Mouse (Mus musculus) neural tube, embryonic 11.5 days (tissue): ENCODE measurements around the gene 4931414P19Rik. TPM values are rescaled to one million over a fixed set of nuclear protein-coding genes. Genes with fewer than 3 reads are reported as not detected.

Source experiments
- ATAC-seq: fragments of 200-750 bp; cut with Nextera tagmentation; 2 replicates; pipeline ENCODE4 v1.8.0; 2017; ENCODE audit warnings: moderate number of reproducible peaks, mild to moderate bottlenecking, moderate TSS enrichment, moderate library complexity; ENCODE audit not compliant: insufficient read depth, low FRiP score, low TSS enrichment
- DNase-seq: peaks from one replicate; pipeline ENCODE4 v3.0.0-alpha.2; 2015; ENCODE audit warnings: low spot score
- H3K27ac ChIP-seq: fragments of 300-500 bp; sonication (generic); 2 replicates; pipeline ENCODE4 v1.5.1; 2014; ENCODE audit warnings: low read depth, mild to moderate bottlenecking, low read length
- H3K27me3 ChIP-seq: fragments of 300-500 bp; sonication (generic); 2 replicates; pipeline ENCODE4 v1.6.1; 2014; ENCODE audit warnings: mild to moderate bottlenecking, low read length, mixed read lengths; ENCODE audit not compliant: control insufficient read depth, insufficient read depth
- H3K36me3 ChIP-seq: fragments of 300-500 bp; sonication (generic); 2 replicates; pipeline ENCODE4 v1.6.1; 2014; ENCODE audit warnings: mild to moderate bottlenecking, low read length, moderate library complexity, mixed read lengths; ENCODE audit not compliant: control insufficient read depth, insufficient read depth
- H3K4me1 ChIP-seq: fragments of 300-500 bp; sonication (generic); 2 replicates; pipeline ENCODE4 v1.6.1; 2014; ENCODE audit warnings: low read length, mixed read lengths; ENCODE audit not compliant: control insufficient read depth, insufficient read depth
- H3K4me2 ChIP-seq: fragments of 300-500 bp; sonication (generic); 2 replicates; pipeline ENCODE4 v1.6.1; 2014; ENCODE audit warnings: low read depth, mild to moderate bottlenecking, moderate library complexity
- H3K4me3 ChIP-seq: fragments of 300-500 bp; sonication (generic); 2 replicates; pipeline ENCODE4 v1.5.1; 2014; ENCODE audit warnings: low read depth, low read length
- H3K9ac ChIP-seq: fragments of 300-500 bp; sonication (generic); 2 replicates; pipeline ENCODE4 v1.6.1; 2014; ENCODE audit warnings: mild to moderate bottlenecking, low read length
- H3K9me3 ChIP-seq: fragments of 300-500 bp; sonication (generic); 2 replicates; pipeline ENCODE4 v1.6.1; 2016; ENCODE audit warnings: low read length; ENCODE audit not compliant: control insufficient read depth
- WGBS: fragments of 180-500 bp; shearing (Covaris S2); extraction: QIAGEN DNeasy Blood & Tissue Kit; methylation state at CpG from one replicate; pipeline ENCODE4 v1.1.7; 2014; 5-methylcytosine and 5-hydroxymethylcytosine counted together
- polyA plus RNA-seq: library from polyadenylated mRNA; unstranded; fragments of >200 nt; fragmentation: Nextera tagmentation; extraction: Ambion mirVana; gene quantifications from 2 replicates; pipeline ENCODE4 v1.2.1, GENCODE M21; 2014

The 4931414P19Rik gene
- polyA plus RNA-seq, 1 experiment from 2014 or later = 8.1 TPM

- WGBS = 89% methylated on average over 4 of the region's 4 CpGs
- Histone ChIP-seq H3K27me3 (no peaks in the 10 kb centered on the region), H3K4me2 (no peak overlapping the region), H3K27ac (no peak overlapping the region), H3K4me3 (no peak overlapping the region), H3K9ac (no peak overlapping the region), H3K36me3 (peaks cover 11% of the 10 kb centered on the region), H3K4me1 (no peaks in the 10 kb centered on the region), H3K9me3 (no peaks in the 10 kb centered on the region)
- DNase-seq (no peak), ATAC-seq (no peak)
These were observed 28.4 kb upstream of the 4931414P19Rik start for GRCm38 (mm10) chr14:54634182-54634581.

- H3K9me3 ChIP-seq = no peaks in the 10 kb centered on the region
- ATAC-seq = no peak
These were observed 26.5 kb upstream of the 4931414P19Rik start for GRCm38 (mm10) chr14:54632252-54632651.

GRCm38 (mm10) chr14:54631240-54631599, 25.4 kb upstream of the 4931414P19Rik start:
- H3K9ac ChIP-seq = no peak overlapping the region
- DNase-seq (no peak), ATAC-seq (no peak)
- no peaks in the 10 kb centered on the region for H3K27me3 ChIP-seq
- no peak overlapping the region for H3K27ac ChIP-seq
- H3K4me2 ChIP-seq = no peak overlapping the region
- H3K4me3 ChIP-seq = no peak overlapping the region
- WGBS = 72% methylated on average over 4 of the region's 4 CpGs
- H3K4me1 ChIP-seq = no peaks in the 10 kb centered on the region
- peaks cover 8% of the 10 kb centered on the region for H3K36me3 ChIP-seq
- no peaks in the 10 kb centered on the region for H3K9me3 ChIP-seq

More at GRCm38 (mm10) chr14:54632252-54632651, 26.5 kb upstream of the 4931414P19Rik start:
- H3K27ac ChIP-seq = no peak overlapping the region
- H3K4me1 ChIP-seq = no peaks in the 10 kb centered on the region
- no peak overlapping the region for H3K9ac ChIP-seq
- H3K27me3 ChIP-seq = no peaks in the 10 kb centered on the region
- H3K36me3 ChIP-seq = peaks cover 11% of the 10 kb centered on the region
- H3K4me3 ChIP-seq = no peak overlapping the region
- no peak overlapping the region for H3K4me2 ChIP-seq
- no peak for DNase-seq
- WGBS = 91% methylated on average over 22 of the region's 37 CpGs

GRCm38 (mm10) chr14:54630583-54631239, 24.9 kb upstream of the 4931414P19Rik start:
- Histone ChIP-seq H3K36me3 (peaks cover 8% of the 10 kb centered on the region), H3K4me3 (no peak overlapping the region), H3K27ac (no peak overlapping the region), H3K4me2 (no peak overlapping the region), H3K27me3 (no peaks in the 10 kb centered on the region), H3K4me1 (no peaks in the 10 kb centered on the region), H3K9me3 (no peaks in the 10 kb centered on the region), H3K9ac (no peak overlapping the region)
- DNase-seq (no peak), ATAC-seq (no peak)
- 88% methylated on average over 11 of the region's 11 CpGs for WGBS

GRCm38 (mm10) chr14:54629797-54630196, 24.0 kb upstream of the 4931414P19Rik start:
- no peak overlapping the region for H3K4me3 ChIP-seq
- H3K4me2 ChIP-seq = no peak overlapping the region
- H3K4me1 ChIP-seq = no peaks in the 10 kb centered on the region

GRCm38 (mm10) chr14:54628103-54628502, 22.3 kb upstream of the 4931414P19Rik start:
- H3K4me1 ChIP-seq = no peaks in the 10 kb centered on the region
- H3K9me3 ChIP-seq = no peaks in the 10 kb centered on the region
- H3K27me3 ChIP-seq = no peaks in the 10 kb centered on the region
- no peak overlapping the region for H3K4me3 ChIP-seq
- H3K4me2 ChIP-seq = no peak overlapping the region
- 76% methylated on average over 5 of the region's 5 CpGs for WGBS
- peaks cover 6% of the 10 kb centered on the region; the same call in 1 of the 2 replicates for H3K36me3 ChIP-seq
- ATAC-seq (no peak), DNase-seq (no peak)
- H3K27ac ChIP-seq = no peak overlapping the region
- H3K9ac ChIP-seq = no peak overlapping the region

More at GRCm38 (mm10) chr14:54629797-54630196, 24.0 kb upstream of the 4931414P19Rik start:
- no peak overlapping the region for H3K27ac ChIP-seq
- DNase-seq (no peak), ATAC-seq (no peak)
- 94% methylated on average over 2 of the region's 2 CpGs for WGBS
- H3K9me3 ChIP-seq = no peaks in the 10 kb centered on the region
- H3K36me3 ChIP-seq = peaks cover 8% of the 10 kb centered on the region
- no peak overlapping the region for H3K9ac ChIP-seq
- H3K27me3 ChIP-seq = no peaks in the 10 kb centered on the region

GRCm38 (mm10) chr14:54624976-54625375, 19.2 kb upstream of the 4931414P19Rik start:
- no peaks in the 10 kb centered on the region for H3K4me1 ChIP-seq
- H3K36me3 ChIP-seq = no peaks in the 10 kb centered on the region
- H3K9me3 ChIP-seq = no peaks in the 10 kb centered on the region
- DNase-seq = no peak
- H3K4me3 ChIP-seq = no peak overlapping the region
- no peak overlapping the region for H3K27ac ChIP-seq
- H3K9ac ChIP-seq = no peak overlapping the region; the same call in 1 of the 2 replicates
- WGBS = 78% methylated on average over 10 of the region's 10 CpGs
- H3K4me2 ChIP-seq = no peak overlapping the region
- no peaks in the 10 kb centered on the region for H3K27me3 ChIP-seq
- no peak for ATAC-seq

- Histone ChIP-seq H3K4me2 (no peak overlapping the region), H3K9ac (no peak overlapping the region), H3K4me3 (no peak overlapping the region), H3K27ac (no peak overlapping the region), H3K9me3 (no peaks in the 10 kb centered on the region), H3K4me1 (no peaks in the 10 kb centered on the region), H3K27me3 (no peaks in the 10 kb centered on the region), H3K36me3 (no peaks in the 10 kb centered on the region)
- no peak for DNase-seq
- ATAC-seq = no peak
- 89% methylated on average over 6 of the region's 6 CpGs for WGBS
These were observed 17.5 kb upstream of the 4931414P19Rik start for GRCm38 (mm10) chr14:54623334-54623733.

- no peaks in the 10 kb centered on the region; the same call in 1 of the 2 replicates for H3K36me3 ChIP-seq
- H3K4me2 ChIP-seq = no peak within 1 kb of the TSS
- H3K4me1 ChIP-seq = no peaks in the 10 kb centered on the region
- H3K27ac ChIP-seq = no peak within 1 kb of the TSS
- 77% methylated on average over 1 of the region's 1 CpGs for WGBS
- no peak within 1 kb of the TSS for H3K9ac ChIP-seq
- no peaks in the 10 kb centered on the region for H3K9me3 ChIP-seq
- DNase-seq (no peak), ATAC-seq (no peak)
- H3K4me3 ChIP-seq = no peak within 1 kb of the TSS
- no peaks in the 10 kb centered on the region for H3K27me3 ChIP-seq
These were observed 15.3 kb upstream of the 4931414P19Rik start, which contains the start of gene Psmb11 for GRCm38 (mm10) chr14:54621133-54621532. TSS of gene Psmb11 (plus strand) at chr14:54621433.
